Comparison of ENCODE assay signal across 28 mouse cellular contexts in the genomic region with DNA sequence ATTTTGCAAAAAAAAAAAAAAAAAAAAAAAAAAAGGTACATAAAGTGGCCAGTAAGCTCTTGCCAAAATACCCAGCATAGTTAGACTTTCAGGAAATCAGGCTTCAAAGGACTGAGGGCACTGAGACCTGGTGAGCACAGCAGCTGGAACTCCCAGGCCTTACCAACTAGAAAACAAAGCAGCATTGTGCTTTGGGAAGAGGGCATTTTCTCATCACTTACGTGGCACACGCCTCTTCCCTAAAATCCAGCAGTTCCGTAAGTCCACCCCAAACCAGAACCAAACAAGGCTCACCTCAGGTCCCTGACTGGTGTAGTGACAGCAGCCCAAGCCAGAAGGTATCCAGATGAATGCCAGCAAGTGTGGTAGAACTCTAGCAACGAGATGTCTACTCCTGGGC.
"Had no signal": no experiment of that assay in that cellular context is flagged by ENCODE, and none has a peak within 500 bp of the region (broad histone marks: within the 10 kb centered on the region; RNA-seq: fewer than 3 reads in every experiment).

No protein-coding gene starts in this region.

- H3K4me3 ChIP-seq: left cerebral cortex, adult 2 months; limb, embryonic 10.5 days; limb, embryonic 12.5 days; limb, embryonic 13.5 days; limb, embryonic 15.5 days; lung, embryonic 15.5 days; megakaryocyte, embryonic 14.5 days; midbrain, embryonic 10.5 days; midbrain, embryonic 12.5 days; midbrain, embryonic 13.5 days; midbrain, embryonic 15.5 days; myocyte; neural tube, embryonic 12.5 days; neural tube, embryonic 13.5 days had no signal

- H3K4me2 ChIP-seq: limb, embryonic 12.5 days; limb, embryonic 13.5 days; limb, embryonic 15.5 days; lung, embryonic 14.5 days; lung, embryonic 15.5 days; midbrain, embryonic 12.5 days; midbrain, embryonic 13.5 days; midbrain, embryonic 15.5 days; neural tube, embryonic 12.5 days; neural tube, embryonic 13.5 days had no signal

- H3K27me3 ChIP-seq: limb, embryonic 12.5 days; limb, embryonic 13.5 days; limb, embryonic 15.5 days; liver, embryonic 15.5 days; lung, embryonic 15.5 days; megakaryocyte, embryonic 14.5 days; midbrain, embryonic 12.5 days; midbrain, embryonic 13.5 days; midbrain, embryonic 15.5 days; neural tube, embryonic 12.5 days; neural tube, embryonic 13.5 days had no signal

- H3K9ac ChIP-seq: limb, embryonic 12.5 days; limb, embryonic 13.5 days; limb, embryonic 15.5 days; liver, postnatal 0 days; lung, embryonic 14.5 days; lung, embryonic 15.5 days; midbrain, embryonic 12.5 days; midbrain, embryonic 15.5 days; neural tube, embryonic 12.5 days; neural tube, embryonic 13.5 days had no signal

- DNase-seq: left cerebral cortex, postnatal 4 days; liver, postnatal 0 days; lung, adult 18-20 months; lung, adult 2 months; lung, embryonic 14.5 days; lung, postnatal 10 days; lung, postnatal 14 days; lung, postnatal 36 days; lung, postnatal 4 days; midbrain, embryonic 14.5 days had no signal

- H3K9me3 ChIP-seq: limb, embryonic 10.5 days; limb, embryonic 12.5 days; limb, embryonic 13.5 days; limb, embryonic 15.5 days; liver, embryonic 15.5 days; lung, embryonic 15.5 days; megakaryocyte, embryonic 14.5 days; midbrain, embryonic 10.5 days; midbrain, embryonic 12.5 days; midbrain, embryonic 13.5 days; midbrain, embryonic 15.5 days; neural tube, embryonic 12.5 days; neural tube, embryonic 13.5 days had no signal

- H3K27ac ChIP-seq: left cerebral cortex, adult 2 months; limb, embryonic 10.5 days; limb, embryonic 12.5 days; limb, embryonic 13.5 days; limb, embryonic 15.5 days; lung, embryonic 15.5 days; macrophage; midbrain, embryonic 10.5 days; midbrain, embryonic 12.5 days; midbrain, embryonic 13.5 days; midbrain, embryonic 15.5 days; neural tube, embryonic 12.5 days; neural tube, embryonic 13.5 days had no signal

- ATAC-seq: liver, postnatal 0 days; lung, postnatal 0 days; midbrain, embryonic 13.5 days; midbrain, embryonic 15.5 days; midbrain, embryonic 16.5 days had no signal

- H3K4me1 ChIP-seq: midbrain, embryonic 12.5 days had no signal
